ENCODE assay signal across 10 mouse cellular contexts in genomic region chr7:127019306-127019960, GRCm38 (mm10). TPM values are rescaled to one million over a fixed set of nuclear protein-coding genes. Genes with fewer than 3 reads are reported as not detected.
DNase-seq lines count a peak whose midpoint lies in the region; ATAC-seq and TF ChIP-seq lines count a peak whose summit lies in the region.
"Had no signal": no experiment of that assay in that cellular context is flagged by ENCODE, and none has a peak within 500 bp of the region (broad histone marks: within the 10 kb centered on the region; RNA-seq: fewer than 3 reads in every experiment).

No protein-coding gene starts in this region.

- 0 out of 2 replicates have a peak overlapping the region, but pooled peaks have one; percentile 14 for H3K4me2 ChIP-seq in lung, postnatal 0 days (replicated peaks; ENCODE audit: low read depth, low read length)
- H3K4me2 ChIP-seq in limb, embryonic 13.5 days (replicated peaks), result peak overlapping the region; percentile 98

- no peak for ATAC-seq in lung, postnatal 0 days
- ATAC-seq in limb, embryonic 13.5 days (ENCODE audit: low FRiP score, low read depth), result no peak
- no peak for ATAC-seq in granulocyte monocyte progenitor cell, adult 5-6 weeks (replicated peaks; ENCODE audit: poor library complexity, severe bottlenecking)

- H3K36me3 ChIP-seq in lung, postnatal 0 days (ENCODE audit: insufficient read depth, low read length), result no peaks in the 10 kb centered on the region; the same call in 1 of the 2 replicates
- peaks cover 44% of the 10 kb centered on the region for H3K36me3 ChIP-seq in limb, embryonic 13.5 days

- no peak for TF ChIP-seq CTCF in lung, postnatal 0 days (IDR thresholded peaks at IDR 0.05)

- WGBS in lung, postnatal 0 days, result 70% methylated on average over 13 of the region's 14 CpGs
- WGBS in limb, embryonic 13.5 days, result 71% methylated on average over 14 of the region's 14 CpGs

- H3K27me3 ChIP-seq in lung, postnatal 0 days (replicated peaks; ENCODE audit: insufficient read depth, low read length), result no peaks in the 10 kb centered on the region
- H3K27me3 ChIP-seq in limb, embryonic 13.5 days, result no peaks in the 10 kb centered on the region

- DNase-seq in cerebellum, adult 8-10 months, result peak; percentile 47
- DNase-seq in cerebellum, postnatal 36 days, result no peak
- DNase-seq in lung, postnatal 0 days (ENCODE audit: low spot score), result no peak
- no peak for DNase-seq in lung, postnatal 14 days
- no peak for DNase-seq in right cerebral cortex, postnatal 10 days (ENCODE audit: low spot score in 2 of 2)
- DNase-seq in testis, postnatal 14 days (ENCODE audit: low spot score), result no peak
- DNase-seq: lung, postnatal 10 days had no signal

- peaks cover 20% of the 10 kb centered on the region; the same call in 1 of the 2 replicates for H3K4me1 ChIP-seq in lung, postnatal 0 days (ENCODE audit: insufficient read depth, low read depth, low read length)
- H3K4me1 ChIP-seq in limb, embryonic 13.5 days, result peaks cover 87% of the 10 kb centered on the region

- H3K9me3 ChIP-seq in lung, postnatal 0 days (ENCODE audit: low read length), result no peaks in the 10 kb centered on the region
- H3K9me3 ChIP-seq in limb, embryonic 13.5 days, result no peaks in the 10 kb centered on the region

- no peak for TF ChIP-seq EP300 in lung, postnatal 0 days (IDR thresholded peaks at IDR 0.05)

- no peak overlapping the region for H3K9ac ChIP-seq in lung, postnatal 0 days (replicated peaks; ENCODE audit: low read depth)
- peak overlapping the region; percentile 86 for H3K9ac ChIP-seq in limb, embryonic 13.5 days

- no peak overlapping the region for H3K4me3 ChIP-seq in lung, postnatal 0 days (ENCODE audit: low read depth, low read length)
- peak overlapping the region; percentile 66 for H3K4me3 ChIP-seq in limb, embryonic 13.5 days

- H3K27ac ChIP-seq in lung, postnatal 0 days (ENCODE audit: low read length), result no peak overlapping the region
- peak overlapping the region; percentile 82 for H3K27ac ChIP-seq in limb, embryonic 13.5 days

RNA-seq across cellular contexts. Expression of gene Gm42742, which starts 1.5 kb away (rescaled TPM):
- polyA plus RNA-seq in lung, postnatal 0 days (2015; fragmentation: Nextera tagmentation; extraction: Ambion mirVana), result 28.5 and 29.3 TPM in 2 replicates
- 52.2 and 64.8 TPM in 2 replicates for polyA plus RNA-seq in limb, embryonic 13.5 days (2015; fragmentation: Nextera tagmentation; extraction: Ambion mirVana)
- total RNA-seq in granulocyte monocyte progenitor cell, adult 5-6 weeks (2014; fragmentation: Nextera tagmentation), result 2.3 and 28.3 TPM in 2 replicates
- 32.7 and 35.4 TPM in 2 replicates for total RNA-seq in granulocyte monocyte progenitor cell, adult 5-6 weeks (2017)

RNA-seq across cellular contexts. Expression of gene Prrt2, which starts 1.6 kb away (rescaled TPM):
- polyA plus RNA-seq in lung, postnatal 0 days (2015; fragmentation: Nextera tagmentation; extraction: Ambion mirVana), result 1.0 and 1.3 TPM in 2 replicates
- polyA plus RNA-seq in limb, embryonic 13.5 days (2015; fragmentation: Nextera tagmentation; extraction: Ambion mirVana), result 6.9 and 10.4 TPM in 2 replicates
- total RNA-seq in granulocyte monocyte progenitor cell, adult 5-6 weeks (2014; fragmentation: Nextera tagmentation), result 1.8 and 6.9 TPM in 2 replicates
- 0.43 and 1.6 TPM in 2 replicates for total RNA-seq in granulocyte monocyte progenitor cell, adult 5-6 weeks (2017)

RNA-seq across cellular contexts. Expression of gene Pagr1a, which starts 2.3 kb away (rescaled TPM):
- 20.7 and 28.3 TPM in 2 replicates for polyA plus RNA-seq in lung, postnatal 0 days (2015; fragmentation: Nextera tagmentation; extraction: Ambion mirVana)
- polyA plus RNA-seq in limb, embryonic 13.5 days (2015; fragmentation: Nextera tagmentation; extraction: Ambion mirVana), result 48.2 and 70.2 TPM in 2 replicates
- total RNA-seq in granulocyte monocyte progenitor cell, adult 5-6 weeks (2014; fragmentation: Nextera tagmentation), result 17.5 and 50.8 TPM in 2 replicates
- 3.4 and 27.2 TPM in 2 replicates for total RNA-seq in granulocyte monocyte progenitor cell, adult 5-6 weeks (2017)
- total RNA-seq: common myeloid progenitor, adult 5-6 weeks had no signal

RNA-seq across cellular contexts. Expression of gene Pagr1b, which starts 3.1 kb away (rescaled TPM):
- 1.00 and 1.1 TPM in 2 replicates for polyA plus RNA-seq in lung, postnatal 0 days (2015; fragmentation: Nextera tagmentation; extraction: Ambion mirVana)
- polyA plus RNA-seq in limb, embryonic 13.5 days (2015; fragmentation: Nextera tagmentation; extraction: Ambion mirVana), result 0.31 TPM in 1 of 2 replicates, not detected in the other
- total RNA-seq in granulocyte monocyte progenitor cell, adult 5-6 weeks (2014; fragmentation: Nextera tagmentation), result not detected in 2 replicates
- 10.5 TPM in 1 of 2 replicates, not detected in the other for total RNA-seq in granulocyte monocyte progenitor cell, adult 5-6 weeks (2017)
- total RNA-seq: common myeloid progenitor, adult 5-6 weeks had no signal

RNA-seq across cellular contexts. Expression of gene Mvp, which starts 5.0 kb away (rescaled TPM):
- polyA plus RNA-seq in lung, postnatal 0 days (2015; fragmentation: Nextera tagmentation; extraction: Ambion mirVana), result 44.6 and 50.3 TPM in 2 replicates
- polyA plus RNA-seq in limb, embryonic 13.5 days (2015; fragmentation: Nextera tagmentation; extraction: Ambion mirVana), result 5.5 and 5.6 TPM in 2 replicates
- 9.8 and 13.1 TPM in 2 replicates for total RNA-seq in granulocyte monocyte progenitor cell, adult 5-6 weeks (2014; fragmentation: Nextera tagmentation)
- 17.7 and 22.1 TPM in 2 replicates for total RNA-seq in granulocyte monocyte progenitor cell, adult 5-6 weeks (2017)
